Mouse (Mus musculus) intestine, postnatal 0 days (tissue): ENCODE results near the gene Mnd1. TPM values are rescaled to one million over a fixed set of nuclear protein-coding genes. Genes with fewer than 3 reads are reported as not detected.
A peak's percentile ranks its signal among the peaks of the same experiment; 100 is the strongest.

Experiments used
- ATAC-seq: fragments of 200-750 bp; cut with Nextera tagmentation; 2 replicates; pipeline ENCODE4 v1.8.0; 2017; ENCODE audit warnings: mild to moderate bottlenecking, moderate TSS enrichment, moderate library complexity
- H3K27ac ChIP-seq: fragments of 300-500 bp; sonication (generic); 2 replicates; pipeline ENCODE4 v1.5.1; 2014; ENCODE audit warnings: mild to moderate bottlenecking, low read depth, low read length, moderate library complexity
- H3K27me3 ChIP-seq: fragments of 300-500 bp; sonication (generic); replicated peaks from 2 replicates; pipeline ENCODE4 v1.6.1; 2014; ENCODE audit warnings: low read length, mixed read lengths; ENCODE audit not compliant: control insufficient read depth, insufficient read depth
- H3K36me3 ChIP-seq: fragments of 300-500 bp; sonication (generic); 2 replicates; pipeline ENCODE4 v1.6.1; 2014; ENCODE audit warnings: mild to moderate bottlenecking, moderate library complexity; ENCODE audit not compliant: control insufficient read depth, insufficient read depth
- H3K4me1 ChIP-seq: fragments of 300-500 bp; sonication (generic); replicated peaks from 2 replicates; pipeline ENCODE4 v1.6.1; 2014; ENCODE audit warnings: antibody characterized with exemption, low read length, mixed read lengths; ENCODE audit not compliant: control insufficient read depth, insufficient read depth
- H3K4me2 ChIP-seq: fragments of 300-500 bp; sonication (generic); replicated peaks from 2 replicates; pipeline ENCODE4 v1.6.1; 2014; ENCODE audit warnings: low read depth, mild to moderate bottlenecking, moderate library complexity
- H3K4me3 ChIP-seq: fragments of 300-500 bp; sonication (generic); 2 replicates; pipeline ENCODE4 v1.5.1; 2014; ENCODE audit warnings: low read depth, low read length
- H3K9ac ChIP-seq: fragments of 300-500 bp; sonication (generic); 2 replicates; pipeline ENCODE4 v1.6.1; 2014; ENCODE audit warnings: mild to moderate bottlenecking, low read depth, low read length
- H3K9me3 ChIP-seq: fragments of 300-500 bp; sonication (generic); 2 replicates; pipeline ENCODE4 v1.6.1; 2016; ENCODE audit warnings: mixed run types; ENCODE audit not compliant: control insufficient read depth
- CTCF ChIP-seq: sonication (generic); IDR thresholded peaks from 2 replicates; pipeline ENCODE4 v1.5.1; 2016; ENCODE audit warnings: low read depth, mild to moderate bottlenecking, control low read depth, antibody characterized with exemption, moderate library complexity
- WGBS: fragments of 180-500 bp; shearing (Covaris S2); extraction: QIAGEN DNeasy Blood & Tissue Kit; methylation state at CpG from one replicate; pipeline ENCODE4 v1.1.7; 2014; 5-methylcytosine and 5-hydroxymethylcytosine counted together
- polyA plus RNA-seq: library from polyadenylated mRNA; unstranded; fragments of >200 nt; fragmentation: Nextera tagmentation; extraction: Ambion mirVana; gene quantifications from 2 replicates; pipeline ENCODE4 v1.2.1, GENCODE M21; 2015

Gene Mnd1
- polyA plus RNA-seq, 1 experiment from 2014 or later: 6.5 TPM

DNA sequence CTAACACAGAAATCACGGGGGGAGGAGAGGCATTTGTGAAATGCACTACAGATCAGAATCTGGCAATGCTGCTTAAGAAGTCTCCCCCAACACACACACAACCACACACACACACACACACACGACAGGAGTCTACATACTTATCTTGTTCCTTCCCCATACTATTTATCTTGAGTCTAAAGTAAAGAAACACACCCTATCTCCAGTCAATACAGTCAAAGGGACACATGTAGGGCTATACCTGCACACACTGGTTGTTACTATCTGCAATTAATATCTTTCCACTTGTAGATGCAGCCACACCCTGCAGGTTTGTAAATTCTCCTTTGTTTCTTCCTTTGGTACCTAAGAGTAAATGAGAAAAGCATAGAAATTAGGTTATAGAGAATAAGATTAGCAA lies 22.2 kb upstream of the Mnd1 start:
- Histone ChIP-seq H3K4me3 (no peak overlapping the region), H3K27ac (no peak overlapping the region), H3K9me3 (no peaks in the 10 kb centered on the region), H3K9ac (no peak overlapping the region), H3K27me3 (no peaks in the 10 kb centered on the region), H3K36me3 (peaks cover 8% of the 10 kb centered on the region; the same call in 1 of the 2 replicates), H3K4me1 (no peaks in the 10 kb centered on the region), H3K4me2 (no peak overlapping the region)
- ATAC-seq: no peak; the same call in 1 of the 2 replicates
- 42% methylated on average over 2 of the region's 2 CpGs for WGBS
- no peak for TF ChIP-seq CTCF

DNA sequence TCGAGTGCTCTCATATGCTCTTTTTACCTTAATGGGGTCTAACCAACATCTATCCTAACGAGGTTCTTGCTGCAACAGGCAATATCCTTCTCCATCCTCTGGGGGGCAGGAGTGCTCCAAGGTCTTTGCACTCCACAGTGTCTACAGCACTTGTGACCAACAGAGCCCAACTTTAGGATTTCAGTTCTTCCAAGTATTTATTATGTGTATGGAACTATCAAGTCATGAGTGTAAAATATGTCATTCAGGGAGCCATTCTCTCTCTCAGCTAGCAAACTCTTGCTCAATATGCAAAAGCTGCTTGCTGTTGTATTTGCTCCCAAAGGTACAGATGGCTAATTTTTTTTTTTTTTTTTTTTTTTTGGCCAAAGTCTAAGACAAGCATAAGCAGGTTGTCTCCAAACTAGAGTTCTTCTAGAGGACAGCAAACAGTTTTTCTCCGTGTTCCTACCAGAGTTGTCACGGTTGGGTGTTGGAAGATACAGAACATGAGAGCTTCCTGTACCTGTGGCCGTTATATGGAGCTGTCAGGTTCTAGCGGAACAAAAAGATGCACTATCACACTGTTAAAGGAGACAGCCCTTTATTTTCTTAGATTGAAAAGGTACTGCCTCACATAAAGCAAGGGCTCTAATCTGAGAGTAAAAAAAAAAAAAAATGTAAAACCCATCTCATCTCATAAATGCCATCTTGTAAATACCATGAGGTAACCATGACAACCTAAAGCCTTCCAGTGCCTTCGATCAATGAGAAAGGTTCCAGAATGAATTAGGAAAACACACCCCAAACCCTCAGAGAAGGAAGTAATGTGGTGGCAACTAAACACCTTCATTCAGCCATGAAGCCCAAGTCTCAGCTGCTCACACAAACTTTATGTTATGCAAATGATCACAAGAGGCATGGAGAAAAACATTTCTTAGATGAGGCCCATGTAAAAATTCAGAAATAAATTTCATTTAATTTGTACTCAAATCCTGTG lies 20.0 kb upstream of the Mnd1 start:
- Histone ChIP-seq H3K9ac (no peak overlapping the region), H3K4me1 (no peaks in the 10 kb centered on the region), H3K36me3 (peaks cover 20% of the 10 kb centered on the region), H3K27me3 (no peaks in the 10 kb centered on the region), H3K4me2 (no peak overlapping the region), H3K9me3 (no peaks in the 10 kb centered on the region), H3K27ac (no peak overlapping the region), H3K4me3 (no peak overlapping the region)
- WGBS: 54% methylated on average over 7 of the region's 7 CpGs
- peak; percentile 94 for TF ChIP-seq CTCF
- ATAC-seq: peak; percentile 34

DNA sequence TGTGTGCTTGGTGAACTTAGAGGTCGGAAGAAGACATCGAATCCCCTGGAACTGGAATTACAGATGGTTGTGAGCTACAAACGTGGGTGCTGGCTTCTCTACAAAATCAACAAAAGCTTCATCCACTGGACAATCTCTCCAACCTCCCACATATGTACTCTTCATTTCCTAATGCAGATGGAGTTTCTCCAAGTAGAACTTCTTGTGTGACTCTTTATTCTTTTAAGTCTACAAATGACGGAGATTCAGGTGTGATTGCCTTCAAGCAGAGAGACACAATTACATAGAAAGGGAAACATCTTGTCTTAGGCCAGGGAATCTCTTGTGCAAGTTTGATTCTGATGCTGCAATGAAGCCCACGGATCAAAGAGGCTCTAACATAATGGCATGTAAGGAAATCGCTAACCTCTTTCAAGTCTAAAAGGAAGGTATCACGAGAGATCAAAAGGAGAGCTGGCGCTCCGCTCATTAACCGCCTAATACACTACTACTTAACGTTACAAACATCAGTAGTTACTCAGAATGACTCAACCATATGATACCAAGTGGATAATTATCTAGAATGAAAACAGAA lies 18.1 kb upstream of the Mnd1 start, which contains the start of gene Gm6525:
Gene Gm6525 (plus strand): TSS at position 524 of the 574 bp plus-strand sequence.
- no peak for TF ChIP-seq CTCF
- WGBS: 88% methylated on average over 11 of the region's 11 CpGs
- Histone ChIP-seq H3K4me3 (no peak within 1 kb of the TSS), H3K27ac (no peak within 1 kb of the TSS), H3K4me1 (no peaks in the 10 kb centered on the region), H3K4me2 (no peak within 1 kb of the TSS), H3K9me3 (no peaks in the 10 kb centered on the region), H3K9ac (no peak within 1 kb of the TSS), H3K36me3 (peaks cover 34% of the 10 kb centered on the region), H3K27me3 (no peaks in the 10 kb centered on the region)
- no peak for ATAC-seq

DNA sequence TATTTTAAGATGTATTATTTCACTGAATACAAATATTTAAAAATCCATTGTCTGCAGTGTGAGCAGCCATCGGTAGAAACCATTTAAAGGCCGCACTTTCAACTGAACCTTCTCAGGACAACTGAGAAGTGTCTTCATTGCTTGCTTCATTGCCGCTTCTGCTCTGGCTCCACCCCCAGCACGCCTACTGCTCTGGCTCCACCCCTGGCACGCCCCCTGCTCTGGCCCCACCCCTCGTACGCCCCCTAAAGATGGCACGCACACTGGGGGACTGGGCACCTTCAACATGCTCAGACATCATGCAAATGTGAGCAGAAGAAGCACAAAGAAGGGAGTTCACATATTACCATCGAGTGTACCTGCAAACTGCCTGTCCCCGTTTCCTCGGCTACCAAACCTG lies 16.8 kb upstream of the Mnd1 start:
- no peak overlapping the region for H3K4me2 ChIP-seq
- no peaks in the 10 kb centered on the region for H3K27me3 ChIP-seq
- no peak overlapping the region for H3K4me3 ChIP-seq
- 51% methylated on average over 11 of the region's 11 CpGs for WGBS
- no peak overlapping the region for H3K9ac ChIP-seq
- no peaks in the 10 kb centered on the region for H3K4me1 ChIP-seq
- H3K27ac ChIP-seq: no peak overlapping the region
- no peak for TF ChIP-seq CTCF
- no peak for ATAC-seq
- no peaks in the 10 kb centered on the region for H3K9me3 ChIP-seq
- H3K36me3 ChIP-seq: peaks cover 37% of the 10 kb centered on the region

DNA sequence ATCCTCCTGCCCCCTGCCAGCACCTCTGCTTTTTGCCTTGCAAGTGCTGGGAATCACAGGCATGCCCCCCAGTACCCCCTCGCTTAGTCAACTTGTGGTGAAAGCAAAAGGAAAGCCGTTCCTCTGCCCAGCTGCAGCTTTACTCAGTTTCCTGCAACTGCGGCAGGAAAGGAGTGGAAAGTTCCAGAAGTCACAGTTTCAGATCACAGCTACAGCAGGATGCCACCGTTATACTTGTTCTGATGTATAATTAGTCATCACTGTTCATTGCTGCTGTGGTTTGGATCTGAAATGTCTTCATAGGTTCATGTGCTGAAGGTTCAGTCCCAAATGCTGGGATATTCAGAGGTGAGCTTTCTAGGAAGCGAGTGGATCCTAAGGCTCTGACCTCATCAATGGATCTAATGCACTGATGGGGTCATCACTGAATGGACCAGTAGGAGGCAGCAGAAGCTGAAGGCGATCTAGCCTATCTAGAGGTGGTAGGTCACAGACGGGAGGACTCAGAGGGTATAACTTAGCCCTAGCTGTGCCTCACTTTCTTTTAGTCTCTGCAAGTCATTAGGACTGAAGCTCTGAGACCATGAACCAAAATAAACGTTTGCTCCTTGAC lies 13.9 kb upstream of the Mnd1 start:
- ATAC-seq: no peak
- Histone ChIP-seq H3K27ac (no peak overlapping the region), H3K9me3 (no peaks in the 10 kb centered on the region), H3K36me3 (peaks cover 55% of the 10 kb centered on the region), H3K4me2 (no peak overlapping the region), H3K4me3 (no peak overlapping the region), H3K27me3 (no peaks in the 10 kb centered on the region), H3K4me1 (no peaks in the 10 kb centered on the region), H3K9ac (no peak overlapping the region)
- WGBS: 72% methylated on average over 8 of the region's 8 CpGs
- peak; percentile 52 for TF ChIP-seq CTCF

DNA sequence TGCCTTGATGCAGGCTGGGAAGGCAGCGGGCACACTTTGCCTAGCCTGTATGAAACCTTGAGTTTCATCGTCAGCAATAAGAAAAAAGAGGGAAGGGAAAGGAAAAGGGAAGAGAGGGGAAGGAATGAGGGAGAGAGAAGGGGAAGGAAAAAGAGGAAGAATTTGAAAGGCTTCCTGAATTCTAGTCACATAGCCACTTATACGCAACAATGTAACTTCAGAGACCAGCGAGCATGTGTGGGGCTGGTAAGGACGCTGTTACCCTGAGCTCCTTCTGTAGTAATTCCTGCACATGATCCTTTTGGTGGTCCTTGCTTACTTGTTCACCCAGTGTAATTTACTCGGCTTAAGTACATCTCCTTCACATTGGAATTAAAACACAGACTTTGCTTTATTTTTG lies 13.4 kb upstream of the Mnd1 start:
- WGBS: 89% methylated on average over 6 of the region's 6 CpGs
- Histone ChIP-seq H3K9me3 (no peaks in the 10 kb centered on the region), H3K4me2 (no peak overlapping the region), H3K27ac (no peak overlapping the region), H3K4me3 (no peak overlapping the region), H3K27me3 (no peaks in the 10 kb centered on the region), H3K4me1 (no peaks in the 10 kb centered on the region), H3K36me3 (peaks cover 54% of the 10 kb centered on the region), H3K9ac (no peak overlapping the region)
- no peak for ATAC-seq
- no peak for TF ChIP-seq CTCF
